Mouse (Mus musculus) embryonic facial prominence, embryonic 10.5 days (tissue): ENCODE measurements at regions not wholly inside any gene's neighbourhood (a gene's known extent, or its start where the extent isn't known, plus 50 kb on each side); places are given as distances from the start of the nearest gene placed in this dataset.
A peak's percentile ranks its signal among the peaks of the same experiment; 100 is the strongest.
"Not testable (repeated sequence)": the region's sequence is repeated elsewhere in the genome, so short reads cannot be mapped to it uniquely, and the experiment has no call there.

Experiments
- DNase-seq: peaks from one replicate; pipeline ENCODE4 v3.0.0-alpha.2; 2017; ENCODE audit warnings: low spot score
- H3K27ac ChIP-seq: fragments of 300-500 bp; sonication (generic); replicated peaks from 2 replicates; pipeline ENCODE4 v1.5.1; 2016; ENCODE audit warnings: mild to moderate bottlenecking
- H3K27me3 ChIP-seq: fragments of 300-500 bp; sonication (generic); replicated peaks from 2 replicates; pipeline ENCODE4 v1.6.1; 2016; ENCODE audit warnings: low read depth, mild to moderate bottlenecking; ENCODE audit not compliant: poor library complexity, severe bottlenecking
- H3K36me3 ChIP-seq: fragments of 300-500 bp; sonication (generic); replicated peaks from 2 replicates; pipeline ENCODE4 v1.6.1; 2016; ENCODE audit warnings: mild to moderate bottlenecking, moderate library complexity
- H3K4me1 ChIP-seq: fragments of 300-500 bp; sonication (generic); 2 replicates; pipeline ENCODE4 v1.6.1; 2016
- H3K4me3 ChIP-seq: fragments of 300-500 bp; sonication (generic); 2 replicates; pipeline ENCODE4 v1.5.1; 2016; ENCODE audit warnings: mild to moderate bottlenecking, moderate library complexity
- H3K9me3 ChIP-seq: fragments of 300-500 bp; sonication (generic); 2 replicates; pipeline ENCODE4 v1.6.1; 2016; ENCODE audit warnings: mild to moderate bottlenecking
- WGBS: fragments of 180-500 bp; shearing (Covaris S2); methylation state at CpG from one replicate; pipeline ENCODE4 v1.1.7; 2016; 5-methylcytosine and 5-hydroxymethylcytosine counted together

DNA sequence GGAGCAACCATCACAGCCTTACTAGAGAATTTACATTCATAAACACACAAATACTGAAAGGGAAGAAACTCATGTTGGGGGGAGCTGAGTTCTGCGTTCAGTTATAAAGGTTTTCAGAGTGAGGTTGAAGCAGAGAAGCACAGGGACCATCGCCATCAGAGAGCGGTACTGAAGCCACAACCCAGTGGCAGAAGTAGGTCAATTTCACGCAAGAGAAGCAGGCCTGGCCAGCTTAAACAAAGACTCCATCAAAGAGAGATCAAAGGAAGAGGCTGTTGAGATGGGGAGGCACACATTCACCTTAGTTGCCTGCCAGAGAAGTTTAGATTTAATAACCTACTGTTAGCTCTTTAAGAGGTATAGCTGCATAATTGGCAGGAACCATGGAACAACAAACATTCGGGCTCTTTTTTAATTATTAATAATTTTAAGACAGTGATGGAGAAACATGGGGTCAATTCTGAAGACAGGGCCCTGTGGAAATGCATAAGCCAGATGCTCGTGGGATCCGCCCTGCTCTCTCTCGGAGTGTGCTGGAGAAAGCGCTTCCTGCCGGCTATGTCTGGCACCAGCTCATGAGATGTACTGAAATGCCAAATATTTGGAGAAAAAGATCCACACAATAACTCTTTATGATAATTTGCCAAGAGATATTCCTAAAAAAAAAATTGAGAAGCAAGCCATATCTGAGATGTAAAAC is 119.8 kb upstream of the Creb1 start:
- no peak overlapping the region for H3K4me3 ChIP-seq
- H3K27me3 ChIP-seq: no peaks in the 10 kb centered on the region
- no peaks in the 10 kb centered on the region for H3K9me3 ChIP-seq
- WGBS: 83% methylated on average over 10 of the region's 10 CpGs
- no peaks in the 10 kb centered on the region for H3K4me1 ChIP-seq
- no peak for DNase-seq
- no peak overlapping the region for H3K27ac ChIP-seq
- H3K36me3 ChIP-seq: no peaks in the 10 kb centered on the region

GRCm38 (mm10) chr1:64411851-64412480 is 120.5 kb upstream of the Creb1 start:
- H3K27ac ChIP-seq: no peak overlapping the region
- no peak overlapping the region for H3K4me3 ChIP-seq
- DNase-seq: no peak
- no peaks in the 10 kb centered on the region for H3K4me1 ChIP-seq
- 91% methylated on average over 4 of the region's 4 CpGs for WGBS
- H3K9me3 ChIP-seq: no peaks in the 10 kb centered on the region
- no peaks in the 10 kb centered on the region for H3K27me3 ChIP-seq
- H3K36me3 ChIP-seq: no peaks in the 10 kb centered on the region

- no peaks in the 10 kb centered on the region for H3K9me3 ChIP-seq
- no peaks in the 10 kb centered on the region for H3K27me3 ChIP-seq
- H3K4me1 ChIP-seq: no peaks in the 10 kb centered on the region
- WGBS: 79% methylated on average over 4 of the region's 4 CpGs
- H3K4me3 ChIP-seq: no peak overlapping the region
- no peak for DNase-seq
- H3K36me3 ChIP-seq: no peaks in the 10 kb centered on the region
- H3K27ac ChIP-seq: no peak overlapping the region
These were observed 123.5 kb upstream of the Creb1 start for GRCm38 (mm10) chr1:64408807-64409582.

DNA sequence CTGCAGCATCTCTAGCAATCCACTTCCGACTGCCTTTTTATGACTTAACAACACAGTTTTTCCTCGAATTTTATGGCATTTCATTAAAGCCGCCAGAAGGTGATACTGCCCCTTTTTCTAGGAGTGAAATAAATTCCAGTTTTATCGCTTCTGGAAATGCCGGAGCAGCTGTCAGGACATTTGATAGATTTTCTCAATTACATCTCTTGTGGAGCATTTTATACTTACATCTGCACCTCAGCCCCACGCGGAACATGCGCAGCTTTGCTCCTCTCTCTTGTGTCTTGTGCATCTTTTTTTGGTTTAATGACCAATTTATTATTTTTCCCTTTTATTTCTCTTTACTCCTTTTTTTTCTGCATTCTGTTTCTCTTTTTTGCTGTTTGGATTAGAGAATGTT is 140.9 kb upstream of the Creb1 start:
- Histone ChIP-seq H3K9me3 (no peaks in the 10 kb centered on the region), H3K36me3 (no peaks in the 10 kb centered on the region), H3K4me3 (no peak overlapping the region), H3K27ac (no peak overlapping the region), H3K4me1 (no peaks in the 10 kb centered on the region), H3K27me3 (no peaks in the 10 kb centered on the region)
- 89% methylated on average over 8 of the region's 8 CpGs for WGBS
- no peak for DNase-seq

GRCm38 (mm10) chr1:64381264-64381663 is 151.2 kb upstream of the Creb1 start:
- Histone ChIP-seq H3K4me1 (peaks cover 26% of the 10 kb centered on the region), H3K36me3 (no peaks in the 10 kb centered on the region), H3K27me3 (no peaks in the 10 kb centered on the region), H3K4me3 (no peak overlapping the region), H3K9me3 (no peaks in the 10 kb centered on the region), H3K27ac (0 out of 2 replicates have a peak overlapping the region, but pooled peaks have one; percentile 14)
- peak; percentile 66 for DNase-seq
- WGBS: 41% methylated on average over 6 of the region's 6 CpGs

DNA sequence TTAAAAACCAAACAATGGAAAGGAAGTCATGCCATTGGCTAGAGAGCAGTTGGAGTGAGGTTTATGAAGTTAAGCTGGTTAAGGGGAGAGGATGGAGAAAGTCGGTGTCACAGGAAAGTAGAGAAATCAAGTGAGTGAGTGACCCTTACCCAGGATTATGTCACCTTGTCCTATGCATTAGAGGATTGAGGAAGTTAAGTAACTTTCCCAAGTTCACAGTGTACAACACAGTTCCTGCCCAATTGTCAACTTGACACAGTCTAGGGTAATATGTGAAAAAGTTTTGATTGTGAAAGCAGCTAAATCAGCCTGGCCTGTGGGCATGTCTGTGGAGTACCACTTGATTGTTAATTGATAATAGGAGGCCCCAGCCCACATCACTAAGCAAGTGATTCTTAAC is 156.0 kb upstream of the Creb1 start:
- peaks cover 28% of the 10 kb centered on the region for H3K4me1 ChIP-seq
- 82% methylated on average over 1 of the region's 1 CpGs for WGBS
- H3K36me3 ChIP-seq, H3K4me3 ChIP-seq, H3K27ac ChIP-seq, DNase-seq, H3K27me3 ChIP-seq, H3K9me3 ChIP-seq: not testable (repeated sequence)

DNA sequence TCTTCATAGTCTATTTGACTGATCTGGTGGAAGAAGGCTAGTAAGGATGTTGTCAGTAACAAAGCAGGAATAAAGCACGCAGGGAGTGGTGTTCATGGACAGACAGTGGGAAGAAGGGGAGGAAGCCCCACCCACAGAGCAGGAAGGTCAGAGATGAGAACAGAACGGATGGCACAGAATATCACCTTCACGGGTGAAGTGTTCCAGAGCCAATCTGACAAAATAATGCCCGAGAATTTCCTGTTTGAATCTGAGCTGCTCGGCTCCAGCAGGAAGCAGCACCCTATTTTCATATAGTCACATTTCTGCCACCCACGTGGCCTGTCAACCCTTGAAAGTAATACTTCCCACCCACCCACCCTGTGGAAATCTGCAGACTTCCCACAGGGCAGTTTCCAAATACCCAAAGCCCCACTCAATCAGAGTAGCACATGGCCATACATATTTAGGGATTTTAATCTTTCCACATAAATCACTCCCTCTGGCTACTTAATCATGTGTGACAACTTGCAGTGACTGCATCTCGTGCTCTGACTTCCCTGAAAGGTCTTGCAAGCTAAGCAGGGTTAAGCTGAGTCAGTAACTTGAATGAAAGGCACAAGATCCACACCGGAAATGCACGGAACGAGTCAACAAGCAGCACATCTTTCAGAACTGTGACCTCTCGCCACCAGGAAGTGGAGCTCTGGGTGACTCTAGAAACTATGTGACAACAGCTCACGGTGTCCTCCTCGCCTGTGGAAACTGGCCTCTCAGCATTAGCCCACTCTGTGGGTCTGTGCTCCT is 158.0 kb upstream of the Creb1 start:
- 70% methylated on average over 13 of the region's 13 CpGs for WGBS
- H3K4me3 ChIP-seq: no peak overlapping the region
- peaks cover 10% of the 10 kb centered on the region; the same call in 1 of the 2 replicates for H3K9me3 ChIP-seq
- peaks cover 8% of the 10 kb centered on the region; the same call in 1 of the 2 replicates for H3K4me1 ChIP-seq
- no peaks in the 10 kb centered on the region for H3K27me3 ChIP-seq
- H3K36me3 ChIP-seq: no peaks in the 10 kb centered on the region
- no peak overlapping the region for H3K27ac ChIP-seq
- DNase-seq: peak; percentile 10

- Histone ChIP-seq H3K4me1 (no peaks in the 10 kb centered on the region), H3K27ac (no peak overlapping the region), H3K27me3 (no peaks in the 10 kb centered on the region), H3K36me3 (no peaks in the 10 kb centered on the region), H3K4me3 (no peak overlapping the region), H3K9me3 (no peaks in the 10 kb centered on the region)
- WGBS: 85% methylated on average over 1 of the region's 1 CpGs
- no peak for DNase-seq
These were observed 168.3 kb upstream of the Creb1 start for GRCm38 (mm10) chr1:64364095-64364494.

GRCm38 (mm10) chr1:64361959-64362638 is 170.3 kb upstream of the Creb1 start:
- Histone ChIP-seq H3K4me1 (no peaks in the 10 kb centered on the region), H3K27me3 (no peaks in the 10 kb centered on the region), H3K36me3 (no peaks in the 10 kb centered on the region), H3K4me3 (no peak overlapping the region), H3K9me3 (no peaks in the 10 kb centered on the region), H3K27ac (no peak overlapping the region)
- DNase-seq: no peak
- 88% methylated on average over 4 of the region's 4 CpGs for WGBS

DNA sequence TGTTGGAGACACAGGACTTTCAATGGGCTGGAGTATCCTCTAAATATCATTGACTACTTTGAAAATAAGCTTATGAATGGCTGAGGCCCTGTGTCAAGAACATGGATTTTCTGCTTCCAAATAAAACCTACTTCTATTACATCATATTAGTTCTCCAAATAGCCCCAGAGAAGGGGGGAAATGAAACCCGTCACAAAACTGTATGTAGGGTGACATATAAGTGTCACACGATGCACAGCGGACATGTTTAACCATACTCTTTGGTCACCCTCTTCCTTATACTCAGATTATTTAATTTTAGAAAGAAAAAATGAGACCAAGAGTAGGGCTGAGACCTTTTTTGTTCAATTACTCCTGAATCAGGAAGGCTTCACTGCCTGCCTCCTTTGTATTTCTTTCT is 189.2 kb upstream of the Creb1 start:
- Histone ChIP-seq H3K36me3 (no peaks in the 10 kb centered on the region), H3K27me3 (no peaks in the 10 kb centered on the region), H3K4me1 (peaks cover 11% of the 10 kb centered on the region), H3K4me3 (no peak overlapping the region), H3K9me3 (no peaks in the 10 kb centered on the region), H3K27ac (no peak overlapping the region)
- DNase-seq: no peak
- 79% methylated on average over 3 of the region's 3 CpGs for WGBS

GRCm38 (mm10) chr1:64341596-64341995 is 190.8 kb upstream of the Creb1 start:
- Histone ChIP-seq H3K4me1 (peaks cover 18% of the 10 kb centered on the region), H3K36me3 (no peaks in the 10 kb centered on the region), H3K27ac (no peak overlapping the region), H3K9me3 (no peaks in the 10 kb centered on the region), H3K27me3 (no peaks in the 10 kb centered on the region), H3K4me3 (no peak overlapping the region)
- 90% methylated on average over 6 of the region's 6 CpGs for WGBS
- no peak for DNase-seq

DNA sequence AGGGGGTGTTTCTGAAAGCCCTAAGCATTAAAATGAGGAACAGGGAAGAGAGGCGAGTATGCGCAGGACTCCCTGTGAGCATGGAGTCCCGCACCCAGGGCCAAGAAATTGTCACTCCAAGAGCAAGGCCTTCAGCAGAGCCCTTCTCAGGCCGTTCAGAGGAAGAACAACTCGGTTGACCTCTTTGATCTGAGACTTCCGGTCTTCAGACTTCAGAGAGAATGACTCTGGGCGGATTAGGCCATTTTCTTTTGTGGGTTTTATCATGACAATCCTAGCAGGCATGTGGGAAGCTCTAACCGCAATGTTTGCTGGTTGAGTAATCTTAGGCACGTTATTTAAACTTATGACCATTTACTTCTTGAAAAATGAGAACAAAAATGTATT is 193.9 kb upstream of the Creb1 start:
- H3K27ac ChIP-seq: no peak overlapping the region
- H3K36me3 ChIP-seq: no peaks in the 10 kb centered on the region
- no peak for DNase-seq
- peaks cover 18% of the 10 kb centered on the region for H3K4me1 ChIP-seq
- 43% methylated on average over 9 of the region's 9 CpGs for WGBS
- H3K4me3 ChIP-seq: no peak overlapping the region
- H3K9me3 ChIP-seq: no peaks in the 10 kb centered on the region
- H3K27me3 ChIP-seq: no peaks in the 10 kb centered on the region
